Mouse (Mus musculus): ENCODE measurements around the gene Nacad.

DNA sequence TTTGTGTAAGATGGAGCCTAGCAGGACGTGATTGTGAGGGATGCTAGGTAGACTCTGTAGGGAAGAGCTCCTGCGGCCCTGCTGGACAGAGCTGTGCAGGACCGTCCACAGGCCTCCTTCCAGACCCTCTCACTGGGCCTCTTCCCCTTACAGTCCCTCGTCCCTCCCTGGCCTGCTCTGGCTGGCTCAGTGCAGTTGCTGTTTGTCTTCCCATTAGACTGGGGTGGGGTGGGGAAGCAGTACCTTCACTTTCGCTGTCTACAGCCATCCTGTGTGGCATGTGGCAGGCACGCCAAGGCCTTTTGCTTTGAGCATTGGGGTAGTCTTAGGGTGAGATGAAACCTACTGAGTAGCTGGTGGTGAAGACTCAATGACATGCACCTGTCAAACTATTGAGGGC, 43.5 kb downstream of the Nacad start:
- TF ChIP-seq CTCF (IDR thresholded peaks at IDR 0.05; ENCODE audit: low read depth): no peak
- no peak for TF ChIP-seq EP300 (IDR thresholded peaks at IDR 0.05; ENCODE audit: low read depth)

Data from liver, postnatal 0 days (tissue).